Mouse (Mus musculus): Measurements from ENCODE around the gene Sorl1. TPM values are rescaled to one million over a fixed set of nuclear protein-coding genes. Genes with fewer than 3 reads are reported as not detected.
A peak's percentile ranks its signal among the peaks of the same experiment; 100 is the strongest.

The Sorl1 gene
- polyA plus RNA-seq, 1 experiment from 2014 or later = 11.6 TPM

- Histone ChIP-seq H3K27me3 (no peaks in the 10 kb centered on the region), H3K9ac (no peak overlapping the region), H3K4me2 (replicated peaks) (peak overlapping the region; percentile 90), H3K4me1 (peaks cover 19% of the 10 kb centered on the region), H3K36me3 (no peaks in the 10 kb centered on the region), H3K4me3 (no peak overlapping the region), H3K27ac (no peak overlapping the region), H3K9me3 (no peaks in the 10 kb centered on the region)
- no peak for ATAC-seq (ENCODE audit: insufficient number of reproducible peaks, insufficient read depth, low FRiP score, low TSS enrichment)
- WGBS = 70% methylated on average over 10 of the region's 10 CpGs
These were observed 2.3 kb downstream of the Sorl1 start for GRCm38 (mm10) chr9:42121631-42122354.

GRCm38 (mm10) chr9:42116418-42117056, 7.6 kb downstream of the Sorl1 start:
- Histone ChIP-seq H3K27ac (0 out of 2 replicates have a peak overlapping the region, but pooled peaks have one; percentile 41), H3K36me3 (no peaks in the 10 kb centered on the region), H3K27me3 (no peaks in the 10 kb centered on the region), H3K4me3 (no peak overlapping the region), H3K4me1 (peaks cover 18% of the 10 kb centered on the region; the same call in 1 of the 2 replicates), H3K9me3 (no peaks in the 10 kb centered on the region), H3K4me2 (replicated peaks) (no peak overlapping the region), H3K9ac (no peak overlapping the region)
- no peak for ATAC-seq (ENCODE audit: insufficient number of reproducible peaks, insufficient read depth, low FRiP score, low TSS enrichment)
- 68% methylated on average over 10 of the region's 10 CpGs for WGBS

GRCm38 (mm10) chr9:42115078-42115477, 9.0 kb downstream of the Sorl1 start:
- ATAC-seq (ENCODE audit: insufficient number of reproducible peaks, insufficient read depth, low FRiP score, low TSS enrichment) = no peak
- Histone ChIP-seq H3K27me3 (no peaks in the 10 kb centered on the region), H3K36me3 (no peaks in the 10 kb centered on the region), H3K27ac (no peak overlapping the region), H3K4me1 (peaks cover 20% of the 10 kb centered on the region), H3K4me2 (replicated peaks) (no peak overlapping the region), H3K4me3 (no peak overlapping the region), H3K9me3 (no peaks in the 10 kb centered on the region), H3K9ac (no peak overlapping the region)
- WGBS = 57% methylated on average over 7 of the region's 7 CpGs

GRCm38 (mm10) chr9:42113316-42113715, 10.8 kb downstream of the Sorl1 start:
- no peaks in the 10 kb centered on the region for H3K36me3 ChIP-seq
- H3K4me3 ChIP-seq = no peak overlapping the region
- no peaks in the 10 kb centered on the region for H3K27me3 ChIP-seq
- 85% methylated on average over 5 of the region's 5 CpGs for WGBS
- no peaks in the 10 kb centered on the region for H3K9me3 ChIP-seq
- H3K4me2 ChIP-seq (replicated peaks) = no peak overlapping the region
- no peak overlapping the region for H3K27ac ChIP-seq
- H3K9ac ChIP-seq = no peak overlapping the region
- no peak for ATAC-seq (ENCODE audit: insufficient number of reproducible peaks, insufficient read depth, low FRiP score, low TSS enrichment)
- peaks cover 32% of the 10 kb centered on the region for H3K4me1 ChIP-seq

DNA sequence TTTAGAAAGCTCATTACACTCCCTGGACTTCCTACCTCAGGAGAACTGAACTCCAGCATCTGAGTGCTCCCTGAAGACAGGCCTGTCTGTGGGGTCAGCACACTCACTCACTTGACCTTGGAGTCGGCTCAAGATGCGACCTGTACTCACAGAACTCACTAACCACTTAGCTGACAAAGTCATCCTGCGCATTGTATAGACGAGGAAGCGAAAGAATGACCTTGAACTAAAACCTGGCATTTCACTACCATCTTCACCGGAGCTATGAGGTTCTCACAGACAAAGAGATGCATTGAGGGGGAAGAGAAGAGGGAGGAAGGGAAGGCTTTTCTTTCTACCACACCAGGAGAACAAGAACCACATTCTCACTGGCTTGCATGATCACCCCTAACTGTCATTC, 11.4 kb downstream of the Sorl1 start:
- 89% methylated on average over 6 of the region's 6 CpGs for WGBS

DNA sequence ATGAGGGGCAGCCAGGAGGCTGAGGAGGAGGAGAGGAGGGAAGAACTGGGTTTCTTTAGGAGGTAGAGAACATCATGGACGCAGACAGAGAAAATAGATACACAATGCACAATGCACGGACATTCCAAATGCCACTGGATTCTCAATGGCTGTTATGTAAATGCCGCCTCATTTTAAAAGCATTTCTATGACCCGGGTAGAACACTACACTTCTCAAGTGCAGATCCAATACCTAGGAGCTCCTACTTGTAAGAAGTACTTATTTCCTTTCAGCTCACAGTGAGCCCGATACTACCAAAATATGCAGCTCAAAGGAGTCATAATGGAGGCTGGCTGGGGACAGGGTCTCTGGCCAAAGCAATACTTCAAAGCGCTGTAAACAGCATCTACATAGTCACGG, 12.8 kb downstream of the Sorl1 start:
- ATAC-seq (ENCODE audit: insufficient number of reproducible peaks, insufficient read depth, low FRiP score, low TSS enrichment) = no peak
- 89% methylated on average over 7 of the region's 7 CpGs for WGBS
- H3K4me2 ChIP-seq (replicated peaks) = no peak overlapping the region
- H3K4me3 ChIP-seq = no peak overlapping the region
- H3K36me3 ChIP-seq = no peaks in the 10 kb centered on the region
- H3K27ac ChIP-seq = no peak overlapping the region
- no peaks in the 10 kb centered on the region for H3K27me3 ChIP-seq
- no peak overlapping the region for H3K9ac ChIP-seq
- H3K4me1 ChIP-seq = peaks cover 25% of the 10 kb centered on the region
- H3K9me3 ChIP-seq = no peaks in the 10 kb centered on the region

More for the DNA sequence above, 11.4 kb downstream of the Sorl1 start:
- Histone ChIP-seq H3K4me3 (no peak overlapping the region), H3K27ac (no peak overlapping the region), H3K27me3 (no peaks in the 10 kb centered on the region), H3K36me3 (no peaks in the 10 kb centered on the region), H3K9me3 (no peaks in the 10 kb centered on the region), H3K4me2 (replicated peaks) (no peak overlapping the region), H3K9ac (no peak overlapping the region), H3K4me1 (peaks cover 33% of the 10 kb centered on the region)
- ATAC-seq (ENCODE audit: insufficient number of reproducible peaks, insufficient read depth, low FRiP score, low TSS enrichment) = no peak

DNA sequence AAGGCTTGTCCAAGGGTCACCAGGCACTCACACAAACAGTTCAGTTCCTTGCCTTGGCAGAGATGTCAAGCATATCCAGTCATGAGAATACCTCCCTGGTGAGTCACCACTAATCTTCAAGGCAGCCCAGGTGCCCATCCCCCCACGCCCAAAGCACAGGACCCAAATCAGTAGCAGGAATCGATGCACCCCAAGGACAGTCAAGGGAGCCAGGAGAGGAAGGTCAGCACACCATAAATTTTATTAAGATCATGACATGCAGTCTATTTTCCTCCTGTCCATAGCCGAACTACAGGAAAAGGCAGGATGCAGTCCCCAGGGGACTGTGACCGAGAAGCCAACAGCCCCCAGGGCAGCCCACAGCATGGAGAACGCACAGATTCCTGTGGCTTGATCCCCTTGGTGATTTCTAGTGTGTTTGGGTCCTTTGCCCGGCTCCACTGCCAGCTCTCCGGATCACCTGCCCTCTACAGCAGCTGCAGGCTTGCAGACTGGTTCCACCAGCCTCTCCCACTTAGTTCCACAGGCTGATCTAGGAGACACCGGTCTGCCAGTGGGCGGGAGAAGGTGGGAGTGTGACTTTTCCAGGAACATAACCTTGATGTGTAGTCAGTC, 14.2 kb downstream of the Sorl1 start:
- Histone ChIP-seq H3K4me3 (no peak overlapping the region), H3K4me2 (replicated peaks) (no peak overlapping the region), H3K4me1 (peaks cover 18% of the 10 kb centered on the region), H3K27me3 (no peaks in the 10 kb centered on the region), H3K9me3 (no peaks in the 10 kb centered on the region), H3K36me3 (no peaks in the 10 kb centered on the region), H3K27ac (no peak overlapping the region), H3K9ac (no peak overlapping the region)
- no peak for ATAC-seq (ENCODE audit: insufficient number of reproducible peaks, insufficient read depth, low FRiP score, low TSS enrichment)
- WGBS = 51% methylated on average over 9 of the region's 9 CpGs

- H3K36me3 ChIP-seq = no peaks in the 10 kb centered on the region
- no peak for ATAC-seq (ENCODE audit: insufficient number of reproducible peaks, insufficient read depth, low FRiP score, low TSS enrichment)
- no peak overlapping the region for H3K27ac ChIP-seq
- no peaks in the 10 kb centered on the region for H3K9me3 ChIP-seq
- no peaks in the 10 kb centered on the region for H3K27me3 ChIP-seq
- H3K4me3 ChIP-seq = no peak overlapping the region
- peaks cover 15% of the 10 kb centered on the region for H3K4me1 ChIP-seq
- no peak overlapping the region for H3K9ac ChIP-seq
- 56% methylated on average over 5 of the region's 5 CpGs for WGBS
- no peak overlapping the region for H3K4me2 ChIP-seq (replicated peaks)
These were observed 15.0 kb downstream of the Sorl1 start for GRCm38 (mm10) chr9:42109131-42109530.

- Histone ChIP-seq H3K4me2 (replicated peaks) (no peak overlapping the region), H3K27ac (no peak overlapping the region), H3K27me3 (no peaks in the 10 kb centered on the region), H3K9ac (no peak overlapping the region), H3K4me3 (no peak overlapping the region), H3K36me3 (no peaks in the 10 kb centered on the region), H3K9me3 (no peaks in the 10 kb centered on the region), H3K4me1 (peaks cover 15% of the 10 kb centered on the region)
- 50% methylated on average over 6 of the region's 6 CpGs for whole genome bisulfite sequencing
- ATAC-seq (ENCODE audit: insufficient number of reproducible peaks, insufficient read depth, low FRiP score, low TSS enrichment) = 0 out of 2 replicates have a peak, but pooled peaks have one; percentile 47
These were observed 15.6 kb downstream of the Sorl1 start for GRCm38 (mm10) chr9:42108369-42108951.

GRCm38 (mm10) chr9:42107062-42107461, 17.0 kb downstream of the Sorl1 start:
- no peak overlapping the region for H3K27ac ChIP-seq
- H3K27me3 ChIP-seq = no peaks in the 10 kb centered on the region
- no peak for ATAC-seq (ENCODE audit: insufficient number of reproducible peaks, insufficient read depth, low FRiP score, low TSS enrichment)
- H3K4me1 ChIP-seq = peaks cover 15% of the 10 kb centered on the region
- WGBS = 92% methylated on average over 10 of the region's 10 CpGs
- no peak overlapping the region for H3K9ac ChIP-seq
- H3K36me3 ChIP-seq = no peaks in the 10 kb centered on the region
- H3K9me3 ChIP-seq = no peaks in the 10 kb centered on the region
- H3K4me3 ChIP-seq = no peak overlapping the region
- H3K4me2 ChIP-seq (replicated peaks) = no peak overlapping the region

DNA sequence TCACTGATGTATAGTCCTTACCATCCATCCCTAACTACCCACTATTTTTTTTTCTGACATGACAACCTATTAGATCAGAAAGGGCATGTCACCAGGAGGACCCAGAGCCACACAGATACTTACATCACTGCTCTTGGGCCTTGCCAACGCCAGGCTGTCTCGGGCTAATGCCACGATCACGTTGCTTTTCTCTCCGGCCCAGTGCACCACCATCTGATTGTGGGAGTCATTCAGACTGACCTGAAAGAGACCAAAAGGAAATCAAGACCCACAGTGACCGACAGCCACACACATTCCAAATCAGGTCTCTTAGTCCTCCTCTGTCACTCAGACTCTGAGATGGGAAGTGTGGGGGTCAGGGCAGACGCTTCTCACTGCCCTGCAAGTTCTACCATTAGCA, 17.8 kb downstream of the Sorl1 start:
- Histone ChIP-seq H3K4me2 (replicated peaks) (no peak overlapping the region), H3K27ac (no peak overlapping the region), H3K4me1 (peaks cover 15% of the 10 kb centered on the region), H3K4me3 (no peak overlapping the region), H3K9me3 (no peaks in the 10 kb centered on the region), H3K36me3 (no peaks in the 10 kb centered on the region), H3K9ac (no peak overlapping the region), H3K27me3 (no peaks in the 10 kb centered on the region)
- 91% methylated on average over 7 of the region's 7 CpGs for WGBS
- no peak for ATAC-seq (ENCODE audit: insufficient number of reproducible peaks, insufficient read depth, low FRiP score, low TSS enrichment)

GRCm38 (mm10) chr9:42103546-42103945, 20.6 kb downstream of the Sorl1 start:
- H3K27ac ChIP-seq = no peak overlapping the region
- no peak overlapping the region for H3K4me2 ChIP-seq (replicated peaks)
- H3K9me3 ChIP-seq = no peaks in the 10 kb centered on the region
- 90% methylated on average over 7 of the region's 7 CpGs for WGBS
- H3K4me3 ChIP-seq = no peak overlapping the region
- H3K36me3 ChIP-seq = no peaks in the 10 kb centered on the region
- no peak for ATAC-seq (ENCODE audit: insufficient number of reproducible peaks, insufficient read depth, low FRiP score, low TSS enrichment)
- H3K9ac ChIP-seq = no peak overlapping the region
- H3K27me3 ChIP-seq = no peaks in the 10 kb centered on the region
- peaks cover 3% of the 10 kb centered on the region for H3K4me1 ChIP-seq

All from embryonic facial prominence, embryonic 12.5 days (tissue).